Mouse (Mus musculus): ENCODE measurements at regions not wholly inside any gene's neighbourhood (a gene's known extent, or its start where the extent isn't known, plus 50 kb on each side); places are given as distances from the start of the nearest gene placed in this dataset.

GRCm38 (mm10) chr2:72763454-72763853 lies 216.8 kb downstream of the Sp3 start:
- no peak for DNase-seq

- DNase-seq: no peak
Observed at GRCm38 (mm10) chr2:72769030-72769630, 211.1 kb downstream of the Sp3 start.

- no peak for DNase-seq
Observed at GRCm38 (mm10) chr2:72773401-72773800, 206.8 kb downstream of the Sp3 start.

GRCm38 (mm10) chr2:72777330-72777729 lies 202.9 kb downstream of the Sp3 start:
- no peak for DNase-seq

GRCm38 (mm10) chr2:72777806-72778510 lies 202.3 kb downstream of the Sp3 start:
- DNase-seq: no peak

GRCm38 (mm10) chr2:72779268-72780163 lies 200.7 kb downstream of the Sp3 start:
- no peak for DNase-seq

- no peak for DNase-seq
Observed at GRCm38 (mm10) chr2:72781369-72782275, 198.6 kb downstream of the Sp3 start.

- DNase-seq: peak; percentile 17 to 21
Observed at GRCm38 (mm10) chr2:72782355-72782754, 197.9 kb downstream of the Sp3 start.

- peak; percentile 18 to 37 for DNase-seq
Observed at GRCm38 (mm10) chr2:72785365-72786043, 194.7 kb downstream of the Sp3 start.

- DNase-seq: no peak
Observed at GRCm38 (mm10) chr2:72786044-72786737, 194.1 kb downstream of the Sp3 start.

GRCm38 (mm10) chr2:72787616-72788015 lies 192.6 kb downstream of the Sp3 start:
- DNase-seq: no peak

GRCm38 (mm10) chr2:72791496-72791895 lies 188.8 kb downstream of the Sp3 start:
- no peak for DNase-seq

- no peak for DNase-seq
Observed at GRCm38 (mm10) chr2:72793424-72793823, 186.8 kb downstream of the Sp3 start.

GRCm38 (mm10) chr2:72794501-72794900 lies 185.7 kb downstream of the Sp3 start:
- no peak for DNase-seq

GRCm38 (mm10) chr2:72797002-72797718 lies 183.1 kb downstream of the Sp3 start:
- DNase-seq: no peak

GRCm38 (mm10) chr2:72800696-72801095 lies 179.6 kb downstream of the Sp3 start:
- DNase-seq: no peak

GRCm38 (mm10) chr2:72813282-72813974 lies 166.8 kb downstream of the Sp3 start:
- no peak for DNase-seq

- DNase-seq: no peak
Observed at GRCm38 (mm10) chr2:72825251-72825650, 155.0 kb downstream of the Sp3 start.

- no peak for DNase-seq
Observed at GRCm38 (mm10) chr2:72829139-72829538, 151.1 kb downstream of the Sp3 start.

GRCm38 (mm10) chr2:72832770-72833169 lies 147.5 kb downstream of the Sp3 start:
- no peak for DNase-seq

Measured in kidney, adult 8-10 months (tissue).